Mouse (Mus musculus) lung, embryonic 15.5 days (tissue): Measurements from ENCODE around the gene Scg5. TPM values are rescaled to one million over a fixed set of nuclear protein-coding genes. Genes with fewer than 3 reads are reported as not detected.

Experiments used
- ATAC-seq: fragments of 200-750 bp; cut with Nextera tagmentation; 2 replicates; pipeline ENCODE4 v1.8.0; 2017; ENCODE audit warnings: moderate number of reproducible peaks, borderline replicate concordance; ENCODE audit not compliant: low FRiP score, low TSS enrichment; ENCODE audit errors: extremely low read depth
- H3K27ac ChIP-seq: fragments of 300-500 bp; sonication (generic); 2 replicates; pipeline ENCODE4 v1.5.1; 2015; ENCODE audit warnings: moderate library complexity, mild to moderate bottlenecking, inconsistent platforms
- H3K27me3 ChIP-seq: fragments of 300-500 bp; sonication (generic); 2 replicates; pipeline ENCODE4 v1.6.1; 2015; ENCODE audit warnings: inconsistent platforms
- H3K36me3 ChIP-seq: fragments of 300-500 bp; sonication (generic); 2 replicates; pipeline ENCODE4 v1.6.1; 2015; ENCODE audit warnings: inconsistent platforms
- H3K4me1 ChIP-seq: fragments of 300-500 bp; sonication (generic); 2 replicates; pipeline ENCODE4 v1.6.1; 2015; ENCODE audit warnings: inconsistent platforms
- H3K4me2 ChIP-seq: fragments of 300-500 bp; sonication (generic); 2 replicates; pipeline ENCODE4 v1.6.1; 2015; ENCODE audit warnings: inconsistent platforms, mild to moderate bottlenecking, moderate library complexity
- H3K4me3 ChIP-seq: fragments of 300-500 bp; sonication (generic); 2 replicates; pipeline ENCODE4 v1.5.1; 2015; ENCODE audit warnings: mild to moderate bottlenecking, inconsistent platforms
- H3K9ac ChIP-seq: fragments of 300-500 bp; sonication (generic); 2 replicates; pipeline ENCODE4 v1.6.1; 2015; ENCODE audit warnings: inconsistent platforms
- H3K9me3 ChIP-seq: fragments of 300-500 bp; sonication (generic); 2 replicates; pipeline ENCODE4 v1.6.1; 2016; ENCODE audit warnings: inconsistent platforms
- WGBS: fragments of 180-500 bp; shearing (Covaris S2); methylation state at CpG from one replicate; pipeline ENCODE4 v1.1.7; 2015; 5-methylcytosine and 5-hydroxymethylcytosine counted together
- polyA plus RNA-seq: library from polyadenylated mRNA; unstranded; fragments of >200 nt; fragmentation: Nextera tagmentation; extraction: Ambion mirVana; gene quantifications from 2 replicates; pipeline ENCODE4 v1.2.1, GENCODE M21; 2015

Gene Scg5
- polyA plus RNA-seq, 1 experiment from 2014 or later = 1.6 TPM

GRCm38 (mm10) chr2:113798605-113799004 lies 30.3 kb downstream of the Scg5 start:
- Histone ChIP-seq H3K9me3 (no peaks in the 10 kb centered on the region), H3K27ac (no peak overlapping the region), H3K4me1 (no peaks in the 10 kb centered on the region), H3K4me2 (no peak overlapping the region), H3K36me3 (no peaks in the 10 kb centered on the region), H3K9ac (no peak overlapping the region), H3K27me3 (no peaks in the 10 kb centered on the region), H3K4me3 (no peak overlapping the region)
- WGBS = 62% methylated on average over 13 of the region's 13 CpGs
- ATAC-seq = no peak

DNA sequence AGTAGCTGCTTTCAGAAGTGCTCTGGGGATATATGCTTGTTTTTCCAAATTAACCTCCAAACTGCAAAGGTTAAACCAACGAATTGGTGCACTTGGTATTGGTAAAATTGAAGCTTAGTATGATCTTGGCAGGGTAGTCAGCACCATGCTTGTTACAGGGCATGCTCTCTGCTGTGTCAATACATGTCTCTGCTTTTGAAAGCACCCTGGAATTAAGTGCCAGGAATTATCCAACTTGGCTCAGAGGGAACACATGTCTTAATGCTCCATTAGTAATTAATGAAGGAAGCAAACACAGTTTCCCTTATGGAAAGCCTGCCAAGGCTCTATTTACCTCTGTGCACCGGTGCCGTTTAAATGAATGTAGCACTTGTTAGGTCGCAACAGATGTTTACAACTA lies 33.7 kb downstream of the Scg5 start:
- H3K4me3 ChIP-seq = no peak overlapping the region

DNA sequence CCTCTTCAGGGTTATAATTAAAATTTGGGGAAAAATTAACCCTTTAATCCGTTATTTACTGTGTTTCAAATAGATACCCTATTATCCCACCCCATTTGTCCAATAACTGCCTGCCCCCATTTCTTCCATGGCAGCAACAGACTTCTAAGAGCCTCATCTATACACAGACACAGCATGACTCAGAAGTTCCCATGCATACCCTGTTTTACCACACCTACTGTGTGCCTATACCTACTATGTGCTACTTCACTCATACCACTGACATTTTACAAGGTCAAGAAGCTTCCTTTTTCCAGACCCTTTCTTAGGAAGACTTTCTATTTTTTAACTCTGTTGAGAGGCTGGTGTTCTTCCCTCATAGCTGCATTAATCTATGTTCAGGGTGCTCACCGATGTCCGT lies 35.4 kb downstream of the Scg5 start:
- no peaks in the 10 kb centered on the region for H3K9me3 ChIP-seq
- no peaks in the 10 kb centered on the region for H3K4me1 ChIP-seq
- no peak overlapping the region for H3K27ac ChIP-seq
- H3K36me3 ChIP-seq = no peaks in the 10 kb centered on the region
- no peak overlapping the region for H3K4me2 ChIP-seq
- no peak overlapping the region for H3K9ac ChIP-seq
- H3K27me3 ChIP-seq = no peaks in the 10 kb centered on the region
- no peak overlapping the region for H3K4me3 ChIP-seq
- WGBS = 82% methylated on average over 3 of the region's 3 CpGs
- no peak for ATAC-seq

More for the DNA sequence above, 33.7 kb downstream of the Scg5 start:
- WGBS = 69% methylated on average over 4 of the region's 4 CpGs
- H3K27me3 ChIP-seq = no peaks in the 10 kb centered on the region
- no peak overlapping the region for H3K4me2 ChIP-seq
- no peaks in the 10 kb centered on the region for H3K9me3 ChIP-seq
- no peaks in the 10 kb centered on the region for H3K4me1 ChIP-seq
- no peaks in the 10 kb centered on the region for H3K36me3 ChIP-seq
- no peak overlapping the region for H3K27ac ChIP-seq
- no peak for ATAC-seq
- no peak overlapping the region for H3K9ac ChIP-seq

DNA sequence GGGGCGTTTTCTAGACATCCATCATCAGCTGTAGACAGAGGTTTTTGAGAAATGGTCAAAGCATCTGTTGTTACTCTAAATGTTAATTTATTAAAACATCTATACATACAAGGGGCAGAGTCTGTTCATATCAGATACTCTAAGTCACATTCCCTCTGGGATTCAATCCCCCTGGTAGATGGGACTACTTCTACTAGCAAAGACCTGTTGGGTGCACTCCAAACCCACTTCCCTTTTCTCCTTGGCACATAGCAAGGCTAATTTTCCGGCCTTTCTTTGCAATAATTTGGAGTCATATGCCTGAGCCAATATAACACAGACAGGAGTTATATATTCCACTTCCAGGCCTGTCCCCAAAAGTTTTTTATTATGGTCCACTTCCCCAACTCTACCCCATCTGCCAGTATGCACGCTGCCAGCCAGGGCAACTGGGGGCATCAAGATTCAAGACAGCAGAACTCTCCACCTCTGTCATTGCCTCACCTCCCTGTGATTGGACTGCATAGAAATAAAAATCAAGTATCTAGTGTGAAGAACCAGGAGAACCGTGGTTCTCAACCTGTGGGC lies 40.0 kb downstream of the Scg5 start:
- Histone ChIP-seq H3K36me3 (no peaks in the 10 kb centered on the region), H3K4me2 (no peak overlapping the region), H3K4me3 (no peak overlapping the region), H3K9ac (no peak overlapping the region), H3K9me3 (no peaks in the 10 kb centered on the region), H3K27me3 (no peaks in the 10 kb centered on the region), H3K4me1 (no peaks in the 10 kb centered on the region), H3K27ac (no peak overlapping the region)
- no peak for ATAC-seq
- 86% methylated on average over 4 of the region's 4 CpGs for WGBS

DNA sequence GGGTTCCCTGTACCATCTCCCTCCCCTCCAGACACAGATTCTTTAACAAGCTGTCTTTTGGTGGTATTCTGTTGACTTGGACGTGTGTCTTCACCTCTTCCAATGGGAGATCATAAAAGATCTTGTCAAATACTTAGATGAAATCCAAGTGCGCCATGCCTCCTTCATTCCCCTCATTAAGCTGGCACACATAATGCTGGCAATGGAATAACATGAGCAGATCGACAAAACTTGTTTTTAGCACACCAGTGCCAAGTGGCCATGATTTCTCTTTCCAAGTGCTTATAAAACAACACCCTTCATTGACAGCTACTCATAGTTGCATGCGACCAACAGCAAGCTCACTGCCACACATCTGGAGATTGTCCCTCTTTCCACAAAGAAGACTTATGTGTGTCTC lies 41.0 kb downstream of the Scg5 start:
- no peak overlapping the region for H3K9ac ChIP-seq
- no peak for ATAC-seq
- no peak overlapping the region for H3K4me2 ChIP-seq
- no peak overlapping the region for H3K4me3 ChIP-seq
- no peaks in the 10 kb centered on the region for H3K27me3 ChIP-seq
- H3K4me1 ChIP-seq = no peaks in the 10 kb centered on the region
- no peaks in the 10 kb centered on the region for H3K9me3 ChIP-seq
- no peaks in the 10 kb centered on the region for H3K36me3 ChIP-seq
- no peak overlapping the region for H3K27ac ChIP-seq
- 80% methylated on average over 4 of the region's 4 CpGs for WGBS

DNA sequence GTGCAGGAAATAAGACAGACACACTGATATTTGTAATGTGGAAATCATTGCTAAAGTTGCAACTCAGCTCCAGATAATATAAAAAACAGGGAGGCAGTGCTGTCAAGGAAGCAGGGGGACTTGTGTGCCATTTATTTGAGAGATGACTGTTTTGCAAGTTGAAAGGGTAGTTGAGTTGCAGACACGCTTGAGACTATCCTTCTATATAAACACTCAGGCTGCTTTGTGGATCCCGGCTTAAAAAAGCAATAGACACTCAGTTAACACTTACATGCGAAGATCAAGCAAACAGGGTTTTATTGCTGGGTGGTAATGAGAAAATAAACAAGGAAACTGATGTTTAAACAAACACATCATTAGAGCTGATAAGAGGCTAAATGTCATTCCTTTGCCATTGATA lies 44.1 kb downstream of the Scg5 start:
- peak; percentile 52; the same call in 1 of the 2 replicates for ATAC-seq

DNA sequence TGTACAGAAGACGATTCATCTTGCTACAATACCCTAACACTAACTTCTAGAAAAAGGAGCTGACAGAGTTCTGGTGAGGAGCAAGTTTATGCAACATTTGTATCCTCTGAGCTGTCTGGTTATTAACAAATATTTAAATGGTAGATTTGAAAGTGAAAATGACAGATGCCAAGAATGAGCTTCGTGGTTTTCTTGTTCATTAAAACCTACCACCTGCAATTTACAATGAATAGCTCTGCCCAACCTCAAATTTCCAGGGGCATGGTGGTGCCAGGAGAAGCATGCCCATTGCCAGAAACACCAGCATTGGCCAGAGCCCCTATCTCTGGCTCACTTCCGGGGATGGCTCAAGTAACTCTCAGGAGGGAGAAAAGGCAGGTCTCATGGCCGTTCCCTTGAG lies 47.4 kb downstream of the Scg5 start:
- H3K9me3 ChIP-seq = no peaks in the 10 kb centered on the region
- no peaks in the 10 kb centered on the region for H3K27me3 ChIP-seq
- WGBS = 48% methylated on average over 4 of the region's 4 CpGs
- H3K4me1 ChIP-seq = no peaks in the 10 kb centered on the region
- no peak overlapping the region for H3K4me2 ChIP-seq
- H3K9ac ChIP-seq = no peak overlapping the region
- no peak for ATAC-seq
- H3K27ac ChIP-seq = no peak overlapping the region
- no peaks in the 10 kb centered on the region for H3K36me3 ChIP-seq
- no peak overlapping the region for H3K4me3 ChIP-seq

More for the DNA sequence above, 44.1 kb downstream of the Scg5 start:
- no peaks in the 10 kb centered on the region for H3K27me3 ChIP-seq
- no peaks in the 10 kb centered on the region for H3K9me3 ChIP-seq
- H3K27ac ChIP-seq = no peak overlapping the region
- H3K4me1 ChIP-seq = no peaks in the 10 kb centered on the region
- no peak overlapping the region for H3K4me3 ChIP-seq
- no peaks in the 10 kb centered on the region for H3K36me3 ChIP-seq
- WGBS = 5% methylated on average over 3 of the region's 3 CpGs
- no peak overlapping the region for H3K9ac ChIP-seq
- H3K4me2 ChIP-seq = no peak overlapping the region

DNA sequence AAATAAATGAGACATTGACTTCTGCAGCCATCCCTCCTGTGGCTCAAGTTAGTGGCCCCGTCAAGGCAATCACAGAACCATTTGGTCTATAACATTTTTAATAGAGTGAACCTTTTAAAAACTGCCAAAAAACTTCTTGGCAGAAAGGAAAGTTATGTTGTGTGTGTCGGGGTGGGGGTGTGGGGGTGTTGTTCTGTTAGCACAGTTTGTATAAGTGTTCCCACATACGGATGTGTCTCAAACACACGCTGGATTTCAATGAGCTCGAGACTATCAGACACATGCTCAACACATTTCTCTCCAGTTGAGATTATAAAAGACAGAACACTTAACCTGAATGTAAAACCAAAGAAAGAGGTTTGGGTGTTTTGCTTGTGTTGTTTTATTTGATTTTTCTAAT lies 47.8 kb downstream of the Scg5 start:
- 60% methylated on average over 5 of the region's 5 CpGs for WGBS
- no peak for ATAC-seq

DNA sequence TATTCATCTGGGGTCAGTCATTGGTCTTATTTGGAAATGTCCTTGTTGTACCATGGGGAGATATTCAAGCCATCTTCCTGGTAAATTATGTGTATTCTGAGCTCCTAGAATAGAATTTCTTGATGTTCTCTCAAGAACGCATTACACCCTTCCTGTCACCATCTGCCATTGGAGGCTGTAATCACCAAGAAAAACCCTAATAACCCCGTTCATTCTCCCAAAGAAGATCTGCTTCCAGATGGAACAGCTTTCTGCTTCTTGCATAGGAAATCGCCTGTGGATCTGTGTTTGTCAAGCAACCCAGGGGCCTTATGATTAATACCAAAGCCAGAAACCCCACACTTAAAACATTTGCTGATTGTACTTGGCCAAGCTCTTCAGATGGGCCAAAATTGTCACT lies 49.6 kb downstream of the Scg5 start:
- no peak for ATAC-seq
- Histone ChIP-seq H3K4me2 (no peak overlapping the region), H3K27me3 (no peaks in the 10 kb centered on the region), H3K4me3 (no peak overlapping the region), H3K36me3 (no peaks in the 10 kb centered on the region), H3K9me3 (no peaks in the 10 kb centered on the region), H3K9ac (no peak overlapping the region), H3K27ac (no peak overlapping the region), H3K4me1 (no peaks in the 10 kb centered on the region)
- 80% methylated on average over 3 of the region's 3 CpGs for WGBS

More for the DNA sequence above, 47.8 kb downstream of the Scg5 start:
- Histone ChIP-seq H3K9me3 (no peaks in the 10 kb centered on the region), H3K9ac (no peak overlapping the region), H3K4me3 (no peak overlapping the region), H3K4me1 (no peaks in the 10 kb centered on the region), H3K36me3 (no peaks in the 10 kb centered on the region), H3K27ac (no peak overlapping the region), H3K27me3 (no peaks in the 10 kb centered on the region), H3K4me2 (no peak overlapping the region)

DNA sequence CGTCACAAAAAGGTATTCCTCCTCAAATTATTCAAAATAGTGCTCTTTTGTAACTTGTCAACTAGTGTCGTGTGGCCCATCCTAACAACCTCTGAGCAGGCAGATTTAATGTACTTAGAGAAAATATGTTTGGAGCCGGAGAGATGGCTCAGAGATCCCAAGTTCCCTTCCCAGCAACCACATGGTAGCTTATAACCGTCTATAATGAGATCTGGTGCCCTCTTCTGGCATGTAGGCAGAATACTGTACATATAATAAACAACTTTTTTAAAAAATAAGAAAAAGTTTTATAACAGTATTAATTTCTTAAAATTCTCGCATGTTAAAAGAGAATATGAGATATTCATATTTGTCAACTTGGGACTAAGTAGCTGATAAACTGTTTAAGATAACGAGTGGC lies 50.9 kb downstream of the Scg5 start:
- Histone ChIP-seq H3K9ac (no peak overlapping the region), H3K9me3 (no peaks in the 10 kb centered on the region), H3K36me3 (no peaks in the 10 kb centered on the region), H3K4me1 (no peaks in the 10 kb centered on the region), H3K4me3 (no peak overlapping the region), H3K27ac (no peak overlapping the region), H3K4me2 (no peak overlapping the region), H3K27me3 (no peaks in the 10 kb centered on the region)
- no peak for ATAC-seq
- 61% methylated on average over 6 of the region's 6 CpGs for WGBS

GRCm38 (mm10) chr2:113776297-113776696 lies 52.6 kb downstream of the Scg5 start:
- H3K4me1 ChIP-seq = no peaks in the 10 kb centered on the region
- no peak overlapping the region for H3K4me2 ChIP-seq
- no peaks in the 10 kb centered on the region for H3K9me3 ChIP-seq
- H3K4me3 ChIP-seq = no peak overlapping the region
- no peak for ATAC-seq
- WGBS = 75% methylated on average over 3 of the region's 3 CpGs
- H3K27ac ChIP-seq = no peak overlapping the region
- no peak overlapping the region for H3K9ac ChIP-seq
- H3K36me3 ChIP-seq = no peaks in the 10 kb centered on the region
- H3K27me3 ChIP-seq = no peaks in the 10 kb centered on the region

- Histone ChIP-seq H3K4me2 (no peak overlapping the region), H3K36me3 (no peaks in the 10 kb centered on the region), H3K4me1 (no peaks in the 10 kb centered on the region), H3K27ac (no peak overlapping the region), H3K27me3 (no peaks in the 10 kb centered on the region), H3K9ac (no peak overlapping the region), H3K9me3 (no peaks in the 10 kb centered on the region), H3K4me3 (no peak overlapping the region)
- ATAC-seq = no peak
- WGBS = 44% methylated on average over 6 of the region's 6 CpGs
Observed at GRCm38 (mm10) chr2:113774150-113774805, 54.6 kb downstream of the Scg5 start.
